Mouse (Mus musculus) heart, adult 18-20 months (tissue): Measurements from ENCODE around the gene Malsu1. TPM values are rescaled to one million over a fixed set of nuclear protein-coding genes. Genes with fewer than 3 reads are reported as not detected.

Source experiments
- DNase-seq, 2 experiments: peaks; one replicate each; pipeline ENCODE4 v3.0.0; 2021 to 2022; ENCODE audit warnings: mixed read lengths in 1 of 2
- total RNA-seq, 2 experiments: library from RNA; stranded (reverse); gene quantifications; 2 replicates each; pipeline ENCODE4 v1.2.3; 2021

Gene Malsu1
- total RNA-seq, 2 experiments from 2014 or later: 40.5 to 45.0 TPM

- DNase-seq: peak in 1 of 2 experiments; percentile 45
Measured at GRCm38 (mm10) chr6:49074117-49074490, 509 bp downstream of the Malsu1 start.

- DNase-seq: no peak
Measured at GRCm38 (mm10) chr6:49077894-49078293, 4.3 kb downstream of the Malsu1 start.

- DNase-seq: no peak
Measured at GRCm38 (mm10) chr6:49079313-49079712, 5.7 kb downstream of the Malsu1 start.

GRCm38 (mm10) chr6:49083008-49083407, 9.4 kb downstream of the Malsu1 start:
- DNase-seq: no peak

GRCm38 (mm10) chr6:49094968-49095367, 21.4 kb downstream of the Malsu1 start:
- no peak for DNase-seq

GRCm38 (mm10) chr6:49096421-49096820, 22.8 kb downstream of the Malsu1 start:
- peak; percentile 74 to 84 for DNase-seq

GRCm38 (mm10) chr6:49096933-49097461, 23.4 kb downstream of the Malsu1 start:
- peak; percentile 89 to 92 for DNase-seq

- peak; percentile 33 to 45 for DNase-seq
Measured at GRCm38 (mm10) chr6:49097596-49098110, 24.1 kb downstream of the Malsu1 start.

GRCm38 (mm10) chr6:49099086-49099485, 25.5 kb downstream of the Malsu1 start:
- no peak for DNase-seq

- DNase-seq: no peak
Measured at GRCm38 (mm10) chr6:49106746-49107500, 33.3 kb downstream of the Malsu1 start.

GRCm38 (mm10) chr6:49109196-49109595, 35.6 kb downstream of the Malsu1 start:
- no peak for DNase-seq

- DNase-seq: no peak
Measured at GRCm38 (mm10) chr6:49113895-49114294, 40.3 kb downstream of the Malsu1 start.

- DNase-seq: no peak
Measured at GRCm38 (mm10) chr6:49114457-49114856, 40.9 kb downstream of the Malsu1 start.

GRCm38 (mm10) chr6:49115550-49115949, 42.0 kb downstream of the Malsu1 start:
- DNase-seq: no peak

- DNase-seq: no peak
Measured at GRCm38 (mm10) chr6:49116241-49116640, 42.6 kb downstream of the Malsu1 start.

GRCm38 (mm10) chr6:49118446-49118845, 44.9 kb downstream of the Malsu1 start:
- no peak for DNase-seq

- DNase-seq: peak in 1 of 2 experiments; percentile 13
Measured at GRCm38 (mm10) chr6:49119462-49120135, 46.0 kb downstream of the Malsu1 start.

GRCm38 (mm10) chr6:49120370-49120769, 46.8 kb downstream of the Malsu1 start:
- DNase-seq: no peak

- no peak for DNase-seq
Measured at GRCm38 (mm10) chr6:49130328-49130727, 56.7 kb downstream of the Malsu1 start.

GRCm38 (mm10) chr6:49131855-49132254, 58.3 kb downstream of the Malsu1 start:
- no peak for DNase-seq

- no peak for DNase-seq
Measured at GRCm38 (mm10) chr6:49132352-49133090, 58.9 kb downstream of the Malsu1 start.
